ENCODE assay signal across 10 mouse cellular contexts in the genomic region with DNA sequence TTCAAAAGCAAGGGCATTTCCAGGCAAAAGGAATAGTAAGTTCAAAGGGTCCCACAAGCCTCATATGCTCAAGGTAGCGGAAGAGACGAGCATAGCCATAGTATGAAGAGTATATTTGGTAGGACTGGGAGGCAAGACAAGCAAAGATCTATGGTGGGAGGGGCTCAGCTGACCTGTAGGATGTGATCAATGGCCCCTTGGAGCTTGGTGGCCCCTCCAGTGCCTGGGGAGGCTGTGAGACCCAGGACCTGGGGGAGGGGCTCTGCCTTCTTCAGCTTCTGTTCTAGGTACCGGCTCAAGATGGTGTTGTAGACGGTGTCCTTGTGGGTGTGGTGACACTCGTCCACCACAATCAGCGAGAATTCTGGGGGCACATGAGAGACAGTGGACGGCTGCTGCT. TPM values are rescaled to one million over a fixed set of nuclear protein-coding genes. Genes with fewer than 3 reads are reported as not detected.
DNase-seq lines count a peak whose midpoint lies in the region; ATAC-seq and TF ChIP-seq lines count a peak whose summit lies in the region.
"Had no signal": no experiment of that assay in that cellular context is flagged by ENCODE, and none has a peak within 500 bp of the region (broad histone marks: within the 10 kb centered on the region; RNA-seq: fewer than 3 reads in every experiment).

No protein-coding gene starts in this region.

- no peaks in the 10 kb centered on the region for H3K27me3 ChIP-seq in kidney, adult 2 months (replicated peaks; ENCODE audit: control insufficient read depth, insufficient read depth, low read length)
- H3K27me3 ChIP-seq in CH12.LX (replicated peaks), result no peaks in the 10 kb centered on the region
- no peaks in the 10 kb centered on the region for H3K27me3 ChIP-seq in embryonic facial prominence, embryonic 14.5 days (replicated peaks; ENCODE audit: control insufficient read depth, insufficient read depth, low read length)
- H3K27me3 ChIP-seq in liver, embryonic 12.5 days (replicated peaks), result no peaks in the 10 kb centered on the region
- H3K27me3 ChIP-seq: Patski had no signal

- no peak for TF ChIP-seq RAD21 in CH12.LX (IDR thresholded peaks at IDR 0.05; ENCODE audit: low read depth, low read length)

- dilution Hi-C loops in CH12.LX (cut with MboI; ENCODE audit: extremely low pct_ligation_motif_present, extremely low pct_unique_long_range_greater_than_20kb, low sequenced_read_pairs), result no loop called here

- TF ChIP-seq POLR2A in kidney, adult 2 months (IDR thresholded peaks at IDR 0.05; ENCODE audit: low read depth, low read length), result no peak
- no peak for TF ChIP-seq POLR2A in CH12.LX (IDR thresholded peaks at IDR 0.05; ENCODE audit: low read depth, low read length)

- H3K4me2 ChIP-seq in CH12.LX (ENCODE audit: insufficient read depth, low read depth, poor library complexity, severe bottlenecking), result peak overlapping the region; percentile 86
- peak overlapping the region; percentile 35 for H3K4me2 ChIP-seq in embryonic facial prominence, embryonic 14.5 days (ENCODE audit: low read depth, low read length)
- peak overlapping the region; percentile 57 for H3K4me2 ChIP-seq in liver, embryonic 12.5 days

- ATAC-seq in embryonic facial prominence, embryonic 14.5 days (ENCODE audit: low read depth), result no peak
- ATAC-seq in liver, embryonic 12.5 days, result no peak
- ATAC-seq: Patski had no signal

- H3K27ac ChIP-seq in kidney, adult 2 months (ENCODE audit: insufficient read depth, low read depth, low read length), result no peak overlapping the region
- H3K27ac ChIP-seq in CH12.LX (ENCODE audit: insufficient read depth, low read depth), result peak overlapping the region; percentile 17; the same call in 1 of the 2 replicates
- no peak overlapping the region for H3K27ac ChIP-seq in embryonic facial prominence, embryonic 14.5 days (replicated peaks; ENCODE audit: low read depth, low read length)
- no peak overlapping the region for H3K27ac ChIP-seq in liver, embryonic 12.5 days

- in situ Hi-C loops in CH12.LX (cut with MboI; ENCODE audit: low pct_ligation_motif_present, low pct_unique_long_range_greater_than_20kb, low sequenced_read_pairs), result no loop called here

- H3K9me3 ChIP-seq in CH12.LX (replicated peaks; ENCODE audit: low read length), result no peaks in the 10 kb centered on the region
- H3K9me3 ChIP-seq in embryonic facial prominence, embryonic 14.5 days (ENCODE audit: control insufficient read depth, low read length), result no peaks in the 10 kb centered on the region
- no peaks in the 10 kb centered on the region for H3K9me3 ChIP-seq in liver, embryonic 12.5 days (replicated peaks)

- DNase-seq in kidney, adult 2 months, result no peak
- no peak for DNase-seq in kidney, postnatal 36 days
- no peak for DNase-seq in CH12.LX (ENCODE audit: extremely low read depth)
- DNase-seq in embryonic facial prominence, embryonic 14.5 days (ENCODE audit: low spot score), result no peak
- DNase-seq in cerebellum, postnatal 25 days, result no peak
- DNase-seq in urinary bladder, adult 18-20 months (ENCODE audit: low spot score in 2 of 2), result no peak
- DNase-seq in retina, embryonic 14.5 days (ENCODE audit: low spot score), result no peak

- peak overlapping the region; percentile 50 for H3K9ac ChIP-seq in CH12.LX (ENCODE audit: insufficient read depth, low read depth)
- no peak overlapping the region; the same call in 1 of the 2 replicates for H3K9ac ChIP-seq in embryonic facial prominence, embryonic 14.5 days (ENCODE audit: low read depth, low read length)
- peak overlapping the region; percentile 9; the same call in 1 of the 2 replicates for H3K9ac ChIP-seq in liver, embryonic 12.5 days

- H3K4me3 ChIP-seq in kidney, adult 2 months (ENCODE audit: insufficient read depth, low read depth, low read length), result peak overlapping the region; percentile 31; the same call in 1 of the 2 replicates
- H3K4me3 ChIP-seq in CH12.LX (replicated peaks in 1 of 3; ENCODE audit: low read depth in 2 of 3, low read length in 2 of 3, poor library complexity in 1 of 3), result peak overlapping the region; percentile 41 to 56 (median 50)
- no peak overlapping the region for H3K4me3 ChIP-seq in embryonic facial prominence, embryonic 14.5 days (ENCODE audit: low read depth, low read length)
- H3K4me3 ChIP-seq in liver, embryonic 12.5 days, result peak overlapping the region; percentile 43

- TF ChIP-seq CTCF in kidney, adult 2 months (conservative IDR thresholded peaks at IDR 0.05; ENCODE audit: insufficient read depth, insufficient read length, low read depth, low read length), result no peak
- no peak for TF ChIP-seq CTCF in CH12.LX (conservative IDR thresholded peaks at IDR 0.05 in 1 of 2, IDR thresholded peaks at IDR 0.05 in 1 of 2; ENCODE audit: low read depth in 2 of 2, low read length in 2 of 2)

- 46% methylated on average over 7 of the region's 7 CpGs for WGBS in kidney, adult 2 months
- 49% methylated on average over 7 of the region's 7 CpGs for WGBS in embryonic facial prominence, embryonic 14.5 days
- WGBS in liver, embryonic 12.5 days (ENCODE audit: insufficient replicate concordance), result 31% methylated on average over 7 of the region's 7 CpGs

- no peak for TF ChIP-seq EP300 in CH12.LX (IDR thresholded peaks at IDR 0.05; ENCODE audit: low read length)

- no peaks in the 10 kb centered on the region for H3K79me2 ChIP-seq in CH12.LX (replicated peaks; ENCODE audit: control insufficient read depth, extremely low read depth, insufficient read depth, poor library complexity, severe bottlenecking)

- H3K4me1 ChIP-seq in kidney, adult 2 months (ENCODE audit: control insufficient read depth, insufficient read depth, low read length), result peaks cover 7% of the 10 kb centered on the region
- peaks cover 22 to 54% of the 10 kb centered on the region in 2 experiments for H3K4me1 ChIP-seq in CH12.LX (ENCODE audit: control insufficient read depth in 1 of 2, insufficient read depth in 2 of 2)
- 0 out of 2 replicates have a peak, but pooled peaks cover 3% of the 10 kb centered on the region for H3K4me1 ChIP-seq in embryonic facial prominence, embryonic 14.5 days (ENCODE audit: control insufficient read depth, insufficient read depth, low read length)
- H3K4me1 ChIP-seq in liver, embryonic 12.5 days, result peaks cover 35% of the 10 kb centered on the region

- no peaks in the 10 kb centered on the region for H3K36me3 ChIP-seq in kidney, adult 2 months (ENCODE audit: control insufficient read depth, insufficient read depth, low read length)
- H3K36me3 ChIP-seq in CH12.LX (replicated peaks in 1 of 2; ENCODE audit: control insufficient read depth in 1 of 2, insufficient read depth in 1 of 2, low read length in 1 of 2), result peaks cover 30 to 68% of the 10 kb centered on the region in 2 experiments
- peaks cover 37% of the 10 kb centered on the region; the same call in 1 of the 2 replicates for H3K36me3 ChIP-seq in embryonic facial prominence, embryonic 14.5 days (ENCODE audit: control insufficient read depth, insufficient read depth, low read length)
- peaks cover 35% of the 10 kb centered on the region for H3K36me3 ChIP-seq in liver, embryonic 12.5 days

TF ChIP-seq in CH12.LX, 34 proteins besides CTCF, POLR2A, EP300 and RAD21:
- TF ChIP-seq HCFC1 (IDR thresholded peaks at IDR 0.05; ENCODE audit: low read depth, low read length) (no peak), ELF1 (IDR thresholded peaks at IDR 0.05; ENCODE audit: low read depth, low read length) (0 out of 2 replicates have a peak, but pooled peaks have one; percentile 5)

RNA-seq across cellular contexts. Expression of a gene that starts 1.2 kb away (rescaled TPM):
- 3.7 and 6.2 TPM in 2 replicates for polyA plus RNA-seq in kidney, adult 2 months (2012; rRNA removed)
- 6.3 and 7.2 TPM in 2 replicates for total RNA-seq in CH12.LX (2012; rRNA removed)
- 5.7 and 6.4 TPM in 2 replicates for total RNA-seq in CH12.LX (2014; rRNA removed)
- polyA plus RNA-seq in CH12.LX (2012; ENCODE audit: insufficient read length, low read depth), result 14.7 and 15.7 TPM in 2 replicates
- 1.7 and 2.0 TPM in 2 replicates for polyA plus RNA-seq in embryonic facial prominence, embryonic 14.5 days (2014; fragmentation: Nextera tagmentation; extraction: Ambion mirVana)
- polyA plus RNA-seq in liver, embryonic 12.5 days (2016; fragmentation: Nextera tagmentation; extraction: Ambion mirVana), result 1.5 and 2.1 TPM in 2 replicates

RNA-seq across cellular contexts. Expression of a gene that starts 9.4 kb away (rescaled TPM):
- 25.9 and 29.0 TPM in 2 replicates for polyA plus RNA-seq in kidney, adult 2 months (2012; rRNA removed)
- total RNA-seq in CH12.LX (2012; rRNA removed), result 30.7 and 34.2 TPM in 2 replicates
- total RNA-seq in CH12.LX (2014; rRNA removed), result 25.3 and 27.2 TPM in 2 replicates
- 81.0 and 82.9 TPM in 2 replicates for polyA plus RNA-seq in CH12.LX (2012; ENCODE audit: insufficient read length, low read depth)
- 50.6 and 52.9 TPM in 2 replicates for polyA plus RNA-seq in embryonic facial prominence, embryonic 14.5 days (2014; fragmentation: Nextera tagmentation; extraction: Ambion mirVana)
- polyA plus RNA-seq in liver, embryonic 12.5 days (2016; fragmentation: Nextera tagmentation; extraction: Ambion mirVana), result 39.4 and 40.2 TPM in 2 replicates

RNA-seq across cellular contexts. Expression of a gene that starts 10.7 kb away (rescaled TPM):
- polyA plus RNA-seq in kidney, adult 2 months (2012; rRNA removed), result 0.14 and 0.34 TPM in 2 replicates
- total RNA-seq in CH12.LX (2012; rRNA removed), result 0.04 and 0.08 TPM in 2 replicates
- not detected in 2 replicates for total RNA-seq in CH12.LX (2014; rRNA removed)
- polyA plus RNA-seq in CH12.LX (2012; ENCODE audit: insufficient read length, low read depth), result 0.14 and 0.15 TPM in 2 replicates
- 1.7 TPM in 2 replicates for polyA plus RNA-seq in embryonic facial prominence, embryonic 14.5 days (2014; fragmentation: Nextera tagmentation; extraction: Ambion mirVana)
- polyA plus RNA-seq in liver, embryonic 12.5 days (2016; fragmentation: Nextera tagmentation; extraction: Ambion mirVana), result 0.32 TPM in 1 of 2 replicates, not detected in the other
- polyA plus RNA-seq: Patski had no signal

RNA-seq across cellular contexts. Expression of a gene that starts 10.7 kb away (rescaled TPM):
- 0.48 and 0.49 TPM in 2 replicates for polyA plus RNA-seq in kidney, adult 2 months (2012; rRNA removed)
- total RNA-seq in CH12.LX (2012; rRNA removed), result not detected in 2 replicates
- total RNA-seq in CH12.LX (2014; rRNA removed), result not detected in 2 replicates
- polyA plus RNA-seq in CH12.LX (2012; ENCODE audit: insufficient read length, low read depth), result 0.54 and 0.57 TPM in 2 replicates
- polyA plus RNA-seq in embryonic facial prominence, embryonic 14.5 days (2014; fragmentation: Nextera tagmentation; extraction: Ambion mirVana), result 0.34 TPM in 1 of 2 replicates, not detected in the other
- polyA plus RNA-seq in liver, embryonic 12.5 days (2016; fragmentation: Nextera tagmentation; extraction: Ambion mirVana), result 0.29 and 0.33 TPM in 2 replicates
- total RNA-seq: left cerebral cortex, postnatal 4 days had no signal

RNA-seq across cellular contexts. Expression of a gene that starts 35.1 kb away (rescaled TPM):
- 445 and 472 TPM in 2 replicates for polyA plus RNA-seq in kidney, adult 2 months (2012; rRNA removed)
- total RNA-seq in CH12.LX (2012; rRNA removed), result 121 and 144 TPM in 2 replicates
- total RNA-seq in CH12.LX (2014; rRNA removed), result 135 and 150 TPM in 2 replicates
- 144 and 156 TPM in 2 replicates for polyA plus RNA-seq in CH12.LX (2012; ENCODE audit: insufficient read length, low read depth)
- polyA plus RNA-seq in embryonic facial prominence, embryonic 14.5 days (2014; fragmentation: Nextera tagmentation; extraction: Ambion mirVana), result 70.7 and 73.9 TPM in 2 replicates
- polyA plus RNA-seq in liver, embryonic 12.5 days (2016; fragmentation: Nextera tagmentation; extraction: Ambion mirVana), result 15.9 and 18.1 TPM in 2 replicates

Comparison
In these comparisons a context has a peak if more than half of its experiments do, and no peak if none do; other contexts are left out.
1. H3K4me2 ChIP-seq: peak in every context shown above with its lines; median percentile 86 in CH12.LX; 57 in liver, embryonic 12.5 days; 35 in embryonic facial prominence, embryonic 14.5 days.